Comparison of ENCODE assay signal across 10 mouse cellular contexts in genomic region chr2:18952102-18952673, GRCm38 (mm10). TPM values are rescaled to one million over a fixed set of nuclear protein-coding genes. Genes with fewer than 3 reads are reported as not detected.
DNase-seq lines count a peak whose midpoint lies in the region; ATAC-seq and TF ChIP-seq lines count a peak whose summit lies in the region.
"Had no signal": no experiment of that assay in that cellular context is flagged by ENCODE, and none has a peak within 500 bp of the region (broad histone marks: within the 10 kb centered on the region; RNA-seq: fewer than 3 reads in every experiment).

No protein-coding gene starts in this region.

- H3K9ac ChIP-seq in heart, postnatal 0 days (replicated peaks; ENCODE audit: low read depth, low read length) = no peak overlapping the region

- peaks cover 17% of the 10 kb centered on the region for H3K4me1 ChIP-seq in heart, postnatal 0 days (ENCODE audit: control insufficient read depth, insufficient read depth)

- H3K27ac ChIP-seq in heart, postnatal 0 days (ENCODE audit: low read depth) = peak overlapping the region; percentile 58; the same call in 1 of the 2 replicates
- H3K27ac ChIP-seq: hindbrain, postnatal 0 days had no signal

- no peak for TF ChIP-seq EP300 in heart, postnatal 0 days (IDR thresholded peaks at IDR 0.05; ENCODE audit: low read depth)

- H3K9me3 ChIP-seq in heart, postnatal 0 days (replicated peaks; ENCODE audit: control insufficient read depth, low read length) = no peaks in the 10 kb centered on the region

- H3K27me3 ChIP-seq in heart, postnatal 0 days (ENCODE audit: control insufficient read depth, insufficient read depth, low read length) = no peaks in the 10 kb centered on the region

- no peak overlapping the region for H3K4me3 ChIP-seq in heart, postnatal 0 days (ENCODE audit: low read depth, low read length)

- no peak for TF ChIP-seq CTCF in heart, postnatal 0 days (IDR thresholded peaks at IDR 0.05; ENCODE audit: low read depth)

- peak overlapping the region; percentile 0; the same call in 1 of the 2 replicates for H3K4me2 ChIP-seq in heart, postnatal 0 days (ENCODE audit: low read depth, low read length)

- WGBS in heart, postnatal 0 days = 56% methylated on average over 7 of the region's 7 CpGs

- no peak for ATAC-seq in heart, postnatal 0 days (ENCODE audit: insufficient read depth, low read depth)
- no peak for ATAC-seq in erythroid progenitor cell, adult 5-6 weeks (replicated peaks; ENCODE audit: low FRiP score, poor library complexity, severe bottlenecking)
- ATAC-seq: hindbrain, postnatal 0 days had no signal

- DNase-seq in heart, postnatal 0 days (ENCODE audit: low spot score) = no peak
- no peak for DNase-seq in heart, adult 9 months (ENCODE audit: low spot score in 2 of 2)
- DNase-seq in T-cell, adult 2 months (ENCODE audit: low spot score) = peak; percentile 85
- DNase-seq in left cerebral cortex, postnatal 25 days (ENCODE audit: low spot score in 2 of 2) = peak; percentile 54 to 88
- DNase-seq in right cerebral cortex, postnatal 14 days = peak; percentile 29
- DNase-seq in cerebellum, postnatal 25 days = no peak
- DNase-seq in cerebellum, adult 11 months = no peak
- DNase-seq: cerebellum, postnatal 36 days had no signal

- intact Hi-C loops in left cerebral cortex, postnatal 25 days (cut with DNase I) = loop anchor here (1.0 kb wide), 1 partner anchor 45 kb away; no protein-coding TSS in a partner anchor

- no peaks in the 10 kb centered on the region for H3K36me3 ChIP-seq in heart, postnatal 0 days (replicated peaks; ENCODE audit: control insufficient read depth, insufficient read depth, low read length)

RNA-seq across cellular contexts. Expression of gene Pip4k2a, which starts 45.7 kb away (rescaled TPM):
- 1.3 and 2.3 TPM in 2 replicates for total RNA-seq in heart, postnatal 0 days (2014; rRNA removed; ENCODE audit: low replicate concordance)
- 2.7 and 4.3 TPM in 2 replicates for polyA plus RNA-seq in heart, postnatal 0 days (2015; fragmentation: Nextera tagmentation; extraction: Ambion mirVana)
- total RNA-seq in left cerebral cortex, postnatal 25 days (2021) = 10 to 100 TPM; 49.8 to 50.1 TPM
- 101 and 117 TPM in 2 replicates for total RNA-seq in erythroid progenitor cell, adult 5-6 weeks (2015; ENCODE audit: low replicate concordance)
- total RNA-seq in erythroid progenitor cell, adult 5-6 weeks (2017; ENCODE audit: low replicate concordance) = 61.7 and 82.0 TPM in 2 replicates

RNA-seq across cellular contexts. Expression of gene 4930426L09Rik, which starts 46.0 kb away (rescaled TPM):
- total RNA-seq in heart, postnatal 0 days (2014; rRNA removed; ENCODE audit: low replicate concordance) = 4.1 TPM in 1 of 2 replicates, not detected in the other
- polyA plus RNA-seq in heart, postnatal 0 days (2015; fragmentation: Nextera tagmentation; extraction: Ambion mirVana) = 0.08 and 0.36 TPM in 2 replicates
- total RNA-seq in left cerebral cortex, postnatal 25 days (2021) = 1 to 10 TPM; 1.3 to 1.8 TPM
- 0.72 TPM in 1 of 2 replicates, not detected in the other for total RNA-seq in erythroid progenitor cell, adult 5-6 weeks (2015; ENCODE audit: low replicate concordance)
- total RNA-seq in erythroid progenitor cell, adult 5-6 weeks (2017; ENCODE audit: low replicate concordance) = 1.5 and 1.6 TPM in 2 replicates

Comparison
In these comparisons a context has a peak if more than half of its experiments do, and no peak if none do; other contexts are left out.
1. DNase-seq: peak in T-cell, adult 2 months (single experiment), left cerebral cortex, postnatal 25 days (2 of 2) and right cerebral cortex, postnatal 14 days (single experiment); none in heart, postnatal 0 days (single experiment), heart, adult 9 months (0 of 2), cerebellum, postnatal 25 days (0 of 2) and cerebellum, adult 11 months (single experiment).
2. RNA of gene Pip4k2a, which starts 45.7 kb away (total RNA-seq): 61.7 to 117 TPM in erythroid progenitor cell, adult 5-6 weeks and 49.8 to 50.1 TPM in left cerebral cortex, postnatal 25 days; 1.3 to 2.3 TPM in heart, postnatal 0 days; every median in the first group is over 10 times any median in the second.